Comparison of ENCODE assay signal across 7 mouse cellular contexts in the genomic region with DNA sequence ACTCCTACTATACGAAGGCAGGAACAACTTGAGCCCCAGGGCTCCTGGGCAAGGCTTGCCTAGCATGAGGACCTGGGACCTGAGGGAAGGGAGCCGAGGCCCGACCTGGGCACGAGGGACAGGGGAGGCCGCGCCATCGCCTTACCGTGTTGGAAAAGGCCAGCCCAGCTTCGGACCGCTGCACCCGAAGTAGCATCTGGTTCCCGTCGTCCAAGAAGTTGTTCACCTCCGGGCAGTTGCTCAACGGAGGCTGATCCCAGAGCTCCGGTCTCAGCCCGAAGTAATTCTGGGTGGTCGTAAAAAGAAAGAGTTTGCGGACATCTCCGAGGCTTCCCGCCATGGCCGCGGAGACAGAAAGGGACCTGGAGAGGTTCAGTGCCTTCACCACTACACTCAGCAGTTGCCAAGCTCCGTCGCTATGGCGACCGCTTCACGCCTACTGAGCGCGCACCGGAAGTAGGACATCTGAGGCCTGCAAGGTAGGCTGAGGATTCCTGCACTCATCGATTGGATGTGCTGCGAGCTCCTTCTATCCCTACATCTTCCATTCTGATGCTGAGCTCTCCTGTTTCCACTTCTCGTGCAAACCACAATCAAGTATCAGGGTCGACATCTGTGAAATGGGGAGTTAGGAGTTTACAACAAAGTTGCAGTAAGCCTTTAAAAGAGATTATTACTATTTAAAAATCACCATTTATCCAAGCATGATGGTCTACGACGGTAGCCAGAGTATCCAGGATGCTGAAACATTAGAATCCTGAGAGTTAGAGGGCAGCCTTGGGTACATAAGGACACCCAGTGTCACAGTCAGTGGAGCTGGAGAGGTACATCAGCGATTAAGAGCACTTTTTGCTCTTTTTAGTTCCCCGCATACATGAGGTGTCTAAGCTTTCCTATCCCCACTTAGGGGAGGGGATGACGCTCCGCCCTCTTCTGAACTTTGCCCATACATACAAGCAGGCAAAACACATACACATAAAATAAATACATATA. TPM values are rescaled to one million over a fixed set of nuclear protein-coding genes. Genes with fewer than 3 reads are reported as not detected.
DNase-seq lines count a peak whose midpoint lies in the region; ATAC-seq and TF ChIP-seq lines count a peak whose summit lies in the region.

No protein-coding gene starts in this region.

- H3K9me3 ChIP-seq in embryonic facial prominence, embryonic 12.5 days = no peaks in the 10 kb centered on the region
- no peaks in the 10 kb centered on the region for H3K9me3 ChIP-seq in limb, embryonic 10.5 days (replicated peaks)
- H3K9me3 ChIP-seq in midbrain, embryonic 12.5 days = no peaks in the 10 kb centered on the region

- peak overlapping the region; percentile 56 for H3K4me3 ChIP-seq in embryonic facial prominence, embryonic 12.5 days
- H3K4me3 ChIP-seq in limb, embryonic 10.5 days = peak overlapping the region; percentile 67
- peak overlapping the region; percentile 67 for H3K4me3 ChIP-seq in midbrain, embryonic 12.5 days
- peak overlapping the region; percentile 74 for H3K4me3 ChIP-seq in small intestine, adult 2 months (ENCODE audit: low read depth, low read length)

- no peak for TF ChIP-seq POLR2A in small intestine, adult 2 months (IDR thresholded peaks at IDR 0.05; ENCODE audit: low read depth, low read length)

- peak; percentile 99 for ATAC-seq in embryonic facial prominence, embryonic 12.5 days (ENCODE audit: insufficient number of reproducible peaks, insufficient read depth, low FRiP score, low TSS enrichment)
- peak; percentile 100 for ATAC-seq in midbrain, embryonic 12.5 days (ENCODE audit: low FRiP score, low read depth)

- WGBS in embryonic facial prominence, embryonic 12.5 days = 9% methylated on average over 41 of the region's 41 CpGs
- 10% methylated on average over 41 of the region's 41 CpGs for WGBS in limb, embryonic 10.5 days
- WGBS in midbrain, embryonic 12.5 days = 9% methylated on average over 41 of the region's 41 CpGs
- 11% methylated on average over 41 of the region's 41 CpGs for WGBS in small intestine, adult 2 months

- peak overlapping the region; percentile 79 for H3K4me2 ChIP-seq in embryonic facial prominence, embryonic 12.5 days (replicated peaks)
- H3K4me2 ChIP-seq in midbrain, embryonic 12.5 days (replicated peaks) = peak overlapping the region; percentile 86

- H3K9ac ChIP-seq in embryonic facial prominence, embryonic 12.5 days = peak overlapping the region; percentile 59
- peak overlapping the region; percentile 72 for H3K9ac ChIP-seq in midbrain, embryonic 12.5 days (replicated peaks)

- no peaks in the 10 kb centered on the region for H3K4me1 ChIP-seq in embryonic facial prominence, embryonic 12.5 days
- peaks cover 6% of the 10 kb centered on the region; the same call in 1 of the 2 replicates for H3K4me1 ChIP-seq in limb, embryonic 10.5 days
- peaks cover 12% of the 10 kb centered on the region for H3K4me1 ChIP-seq in midbrain, embryonic 12.5 days
- H3K4me1 ChIP-seq in small intestine, adult 2 months (ENCODE audit: control insufficient read depth, insufficient read depth, insufficient read length, low read length) = peaks cover 6% of the 10 kb centered on the region; the same call in 1 of the 2 replicates

- DNase-seq in adrenal gland, postnatal 25 days = peak; percentile 88
- peak; percentile 83 to 84 for DNase-seq in heart, adult 18-20 months
- DNase-seq in kidney, adult 18-20 months = peak; percentile 94
- peak; percentile 91 for DNase-seq in limb, embryonic 10.5 days (ENCODE audit: low spot score)

- no peaks in the 10 kb centered on the region for H3K36me3 ChIP-seq in embryonic facial prominence, embryonic 12.5 days
- peaks cover 35% of the 10 kb centered on the region for H3K36me3 ChIP-seq in limb, embryonic 10.5 days
- peaks cover 12% of the 10 kb centered on the region for H3K36me3 ChIP-seq in midbrain, embryonic 12.5 days
- no peaks in the 10 kb centered on the region for H3K36me3 ChIP-seq in small intestine, adult 2 months (ENCODE audit: control insufficient read depth, insufficient read depth, low read length)

- H3K27me3 ChIP-seq in embryonic facial prominence, embryonic 12.5 days = no peaks in the 10 kb centered on the region
- no peaks in the 10 kb centered on the region for H3K27me3 ChIP-seq in limb, embryonic 10.5 days (ENCODE audit: low read depth, poor library complexity, severe bottlenecking)
- no peaks in the 10 kb centered on the region for H3K27me3 ChIP-seq in midbrain, embryonic 12.5 days
- no peaks in the 10 kb centered on the region for H3K27me3 ChIP-seq in small intestine, adult 2 months (ENCODE audit: control insufficient read depth, insufficient read depth, low read length)

- no peak for TF ChIP-seq CTCF in small intestine, adult 2 months (IDR thresholded peaks at IDR 0.05; ENCODE audit: extremely low read depth, insufficient read length, insufficient replicate concordance, low read depth, low read length)

- peak overlapping the region; percentile 17 for H3K27ac ChIP-seq in embryonic facial prominence, embryonic 12.5 days
- H3K27ac ChIP-seq in limb, embryonic 10.5 days = peak overlapping the region; percentile 84
- 0 out of 2 replicates have a peak overlapping the region, but pooled peaks have one; percentile 42 for H3K27ac ChIP-seq in midbrain, embryonic 12.5 days (replicated peaks)
- no peak overlapping the region for H3K27ac ChIP-seq in small intestine, adult 2 months (ENCODE audit: insufficient read depth, low read depth, low read length)

RNA-seq across cellular contexts. Expression of a gene that starts 7.3 kb away (rescaled TPM):
- total RNA-seq in adrenal gland, postnatal 25 days (2021) = 19.1 and 19.2 TPM in 2 replicates
- 22.8 and 24.9 TPM in 2 replicates for polyA plus RNA-seq in embryonic facial prominence, embryonic 12.5 days (2016; fragmentation: Nextera tagmentation; extraction: Ambion mirVana)
- total RNA-seq in heart, adult 18-20 months (2021) = 1 to 10 TPM; 1.4 to 2.4 TPM
- 17.3 and 19.3 TPM in 2 replicates for polyA plus RNA-seq in limb, embryonic 10.5 days (2016; fragmentation: Nextera tagmentation; extraction: Ambion mirVana)
- 29.4 and 31.9 TPM in 2 replicates for polyA plus RNA-seq in midbrain, embryonic 12.5 days (2016; fragmentation: Nextera tagmentation; extraction: Ambion mirVana)
- 0.05 and 0.18 TPM in 2 replicates for polyA plus RNA-seq in small intestine, adult 2 months (2012; rRNA removed)

RNA-seq across cellular contexts. Expression of a gene that starts 7.4 kb away (rescaled TPM):
- total RNA-seq in adrenal gland, postnatal 25 days (2021) = 78.8 and 86.4 TPM in 2 replicates
- polyA plus RNA-seq in embryonic facial prominence, embryonic 12.5 days (2016; fragmentation: Nextera tagmentation; extraction: Ambion mirVana) = 165 and 168 TPM in 2 replicates
- 10 to 100 TPM; 56.1 to 57.7 TPM for total RNA-seq in heart, adult 18-20 months (2021)
- polyA plus RNA-seq in limb, embryonic 10.5 days (2016; fragmentation: Nextera tagmentation; extraction: Ambion mirVana) = 124 TPM in 2 replicates
- 140 and 142 TPM in 2 replicates for polyA plus RNA-seq in midbrain, embryonic 12.5 days (2016; fragmentation: Nextera tagmentation; extraction: Ambion mirVana)
- 11.7 and 17.7 TPM in 2 replicates for polyA plus RNA-seq in small intestine, adult 2 months (2012; rRNA removed)

Comparison
In these comparisons a context has a peak if more than half of its experiments do, and no peak if none do; other contexts are left out.
1. RNA of a gene that starts 7.3 kb away (polyA plus RNA-seq): 29.4 to 31.9 TPM in midbrain, embryonic 12.5 days, 22.8 to 24.9 TPM in embryonic facial prominence, embryonic 12.5 days and 17.3 to 19.3 TPM in limb, embryonic 10.5 days; 0.05 to 0.18 TPM in small intestine, adult 2 months; every median in the first group is over 10 times any median in the second.
2. Peak in every context shown above with its lines, with median percentiles within 50 percentile points of each other: DNase-seq and H3K4me3 ChIP-seq.